Mouse (Mus musculus): Measurements from ENCODE around the gene Itprid2. TPM values are rescaled to one million over a fixed set of nuclear protein-coding genes. Genes with fewer than 3 reads are reported as not detected.

Itprid2 gene
- 1 to 10 TPM; 6.6 to 8.2 TPM for polyA plus RNA-seq (2017; shearing (Covaris generic))

DNA sequence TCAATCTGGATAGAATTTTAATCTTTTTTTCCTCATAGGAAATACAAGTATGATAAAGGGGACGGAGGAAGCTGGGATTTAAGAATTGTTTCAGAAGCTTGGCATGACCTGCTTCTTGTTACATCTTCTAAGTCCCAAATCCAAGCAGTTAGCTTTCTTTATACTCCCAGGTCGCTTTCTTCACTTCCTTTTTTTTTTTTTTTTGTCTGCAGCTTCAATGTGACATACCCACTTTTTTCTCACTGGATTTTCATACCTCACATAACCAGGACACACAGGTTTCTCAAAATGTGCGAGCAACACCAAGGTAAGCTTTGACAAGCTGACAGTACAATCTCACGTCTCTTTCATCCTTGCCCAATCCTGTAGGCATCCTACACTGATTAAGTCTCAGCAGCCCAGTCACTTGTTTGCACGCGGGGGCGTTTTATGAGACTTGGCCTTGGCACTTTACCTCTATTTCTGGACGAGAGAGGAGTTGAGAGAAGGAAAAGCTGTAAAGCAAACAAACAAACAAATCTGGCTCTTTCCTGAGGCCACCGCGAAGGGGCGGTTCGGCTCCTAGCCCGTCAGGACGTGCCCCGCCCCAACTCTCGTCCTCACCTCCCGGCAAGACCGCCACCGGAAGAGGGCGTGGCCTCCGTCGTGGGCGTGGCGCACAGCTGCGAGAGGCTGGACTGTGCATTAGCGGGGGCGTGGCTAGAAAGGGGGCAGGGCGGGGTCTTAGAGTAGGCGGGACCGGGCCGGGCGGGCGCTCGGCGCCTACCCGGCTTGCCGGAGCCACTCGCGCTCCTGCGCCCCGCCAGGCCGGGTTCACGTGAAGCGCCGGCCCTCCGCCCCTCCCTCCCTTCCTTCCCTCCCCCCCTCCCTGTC lies at the start of gene Itprid2:
Itprid2 (plus strand) TSS at position 825 of the 873 bp plus-strand sequence.

DNA sequence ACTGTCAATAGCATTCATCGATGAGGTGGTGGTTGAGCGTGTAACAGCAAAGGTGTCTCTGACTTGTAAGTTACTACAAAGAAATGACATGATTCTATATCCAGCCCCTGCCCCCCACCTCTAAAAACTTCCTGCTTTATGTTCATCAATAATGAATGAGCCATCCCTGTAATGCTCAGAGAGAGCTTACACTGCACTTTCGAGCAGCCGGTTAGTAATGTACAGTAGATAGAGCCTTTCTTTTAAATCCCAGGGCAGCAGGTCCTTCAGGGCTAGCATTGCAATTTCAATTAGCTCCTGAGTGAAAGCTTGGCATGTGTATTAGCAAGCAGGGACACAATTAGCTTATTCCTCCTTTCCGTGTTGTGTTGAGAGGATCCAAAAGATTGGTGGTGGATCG lies 72.4 kb downstream of the Itprid2 start, which contains the start of gene Ppp1r1c:
Ppp1r1c (plus strand) TSS at position 206 of the 400 bp plus-strand sequence.

Other genes starting within 250 kb of the Itprid2 start
- not detected for gene Neurod1, start 178.6 kb upstream of the Itprid2 start, polyA plus RNA-seq (2017; shearing (Covaris generic))
- gene Cerkl, start 178.6 kb upstream of the Itprid2 start, polyA plus RNA-seq (2017; shearing (Covaris generic)), result 10 to 100 TPM in 1 of 2 experiments, 1 to 10 TPM in 1; 5.3 to 11.4 TPM
- under 1 TPM in 1 of 2 experiments, not detected in 1; 0.58 TPM for gene Ppp1r1c, start 72.4 kb downstream of the Itprid2 start, polyA plus RNA-seq (2017; shearing (Covaris generic))